In genomic region chr4:47424376-47424775, GRCm38 (mm10) we compare ENCODE assay signal across 16 mouse cellular contexts. TPM values are rescaled to one million over a fixed set of nuclear protein-coding genes. Genes with fewer than 3 reads are reported as not detected.
A peak's percentile ranks its signal among the peaks of the same experiment; 100 is the strongest.
DNase-seq lines count a peak whose midpoint lies in the region; ATAC-seq lines count a peak whose summit lies in the region.
"Had no signal": no experiment of that assay in that cellular context is flagged by ENCODE, and none has a peak within 500 bp of the region (broad histone marks: within the 10 kb centered on the region; RNA-seq: fewer than 3 reads in every experiment).

No protein-coding gene starts in this region.

- WGBS in intestine, embryonic 14.5 days: 13% methylated on average over 2 of the region's 2 CpGs
- 8% methylated on average over 2 of the region's 2 CpGs for WGBS in intestine, embryonic 16.5 days
- 8% methylated on average over 2 of the region's 2 CpGs for WGBS in hindbrain, embryonic 13.5 days
- 2% methylated on average over 2 of the region's 2 CpGs for WGBS in neural tube, embryonic 11.5 days

- H3K27me3 ChIP-seq in intestine, embryonic 14.5 days (replicated peaks; ENCODE audit: control insufficient read depth, insufficient read depth, low read length): no peaks in the 10 kb centered on the region
- no peaks in the 10 kb centered on the region for H3K27me3 ChIP-seq in intestine, embryonic 16.5 days (replicated peaks; ENCODE audit: control insufficient read depth, insufficient read depth, low read length)
- H3K27me3 ChIP-seq in hindbrain, embryonic 13.5 days: 0 out of 2 replicates have a peak, but pooled peaks cover 11% of the 10 kb centered on the region
- H3K27me3 ChIP-seq in neural tube, embryonic 11.5 days (ENCODE audit: control insufficient read depth, insufficient read depth, low read length): no peaks in the 10 kb centered on the region
- H3K27me3 ChIP-seq: embryonic facial prominence, embryonic 15.5 days; liver, embryonic 12.5 days had no signal

- H3K4me2 ChIP-seq in intestine, embryonic 14.5 days (ENCODE audit: low read length): no peak overlapping the region
- H3K4me2 ChIP-seq in intestine, embryonic 16.5 days (ENCODE audit: low read depth, low read length): no peak overlapping the region
- no peak overlapping the region for H3K4me2 ChIP-seq in hindbrain, embryonic 13.5 days
- no peak overlapping the region for H3K4me2 ChIP-seq in neural tube, embryonic 11.5 days (ENCODE audit: low read depth)
- H3K4me2 ChIP-seq: embryonic facial prominence, embryonic 15.5 days; liver, embryonic 12.5 days had no signal

- H3K9me3 ChIP-seq in intestine, embryonic 14.5 days (ENCODE audit: control insufficient read depth, low read length): no peaks in the 10 kb centered on the region
- no peaks in the 10 kb centered on the region for H3K9me3 ChIP-seq in intestine, embryonic 16.5 days (ENCODE audit: control insufficient read depth, low read length)
- no peaks in the 10 kb centered on the region for H3K9me3 ChIP-seq in hindbrain, embryonic 13.5 days
- no peaks in the 10 kb centered on the region for H3K9me3 ChIP-seq in neural tube, embryonic 11.5 days (ENCODE audit: control insufficient read depth, low read length)
- H3K9me3 ChIP-seq: embryonic facial prominence, embryonic 15.5 days; liver, embryonic 12.5 days had no signal

- peaks cover 2% of the 10 kb centered on the region for H3K4me1 ChIP-seq in intestine, embryonic 14.5 days (replicated peaks; ENCODE audit: control insufficient read depth, insufficient read depth, low read length)
- H3K4me1 ChIP-seq in intestine, embryonic 16.5 days (ENCODE audit: control insufficient read depth, insufficient read depth, low read length): no peaks in the 10 kb centered on the region; the same call in 1 of the 2 replicates
- peaks cover 32% of the 10 kb centered on the region for H3K4me1 ChIP-seq in hindbrain, embryonic 13.5 days (replicated peaks)
- peaks cover 5% of the 10 kb centered on the region; the same call in 1 of the 2 replicates for H3K4me1 ChIP-seq in neural tube, embryonic 11.5 days (ENCODE audit: control insufficient read depth, insufficient read depth, low read length)

- no peaks in the 10 kb centered on the region for H3K36me3 ChIP-seq in intestine, embryonic 14.5 days (ENCODE audit: control insufficient read depth, insufficient read depth, low read length)
- H3K36me3 ChIP-seq in intestine, embryonic 16.5 days (ENCODE audit: control insufficient read depth, insufficient read depth, low read length): no peaks in the 10 kb centered on the region
- no peaks in the 10 kb centered on the region for H3K36me3 ChIP-seq in hindbrain, embryonic 13.5 days
- no peaks in the 10 kb centered on the region for H3K36me3 ChIP-seq in neural tube, embryonic 11.5 days (ENCODE audit: control insufficient read depth, insufficient read depth, low read length)
- H3K36me3 ChIP-seq: embryonic facial prominence, embryonic 15.5 days; liver, embryonic 12.5 days had no signal

- H3K9ac ChIP-seq in intestine, embryonic 14.5 days (ENCODE audit: low read length): no peak overlapping the region
- H3K9ac ChIP-seq in intestine, embryonic 16.5 days (ENCODE audit: low read depth, low read length): no peak overlapping the region
- H3K9ac ChIP-seq in hindbrain, embryonic 13.5 days: no peak overlapping the region
- no peak overlapping the region for H3K9ac ChIP-seq in neural tube, embryonic 11.5 days (ENCODE audit: low read length)
- H3K9ac ChIP-seq: embryonic facial prominence, embryonic 15.5 days; liver, embryonic 12.5 days had no signal

- ATAC-seq in intestine, embryonic 14.5 days (replicated peaks; ENCODE audit: low FRiP score, low TSS enrichment, low read depth): no peak; the same call in 1 of the 2 replicates
- no peak for ATAC-seq in intestine, embryonic 16.5 days
- ATAC-seq in hindbrain, embryonic 13.5 days (ENCODE audit: low FRiP score): peak; percentile 52; the same call in 1 of the 2 replicates
- peak; percentile 49; the same call in 1 of the 2 replicates for ATAC-seq in neural tube, embryonic 11.5 days (ENCODE audit: insufficient read depth, low FRiP score, low TSS enrichment)
- ATAC-seq: inflammation-experienced regulatory T-cells, adult 6 months; liver, embryonic 12.5 days; lung, postnatal 0 days had no signal

- DNase-seq in intestine, embryonic 14.5 days (ENCODE audit: low spot score): peak; percentile 50
- DNase-seq in embryo, embryonic 10.5 days (ENCODE audit: low spot score): peak; percentile 65
- peak; percentile 58 for DNase-seq in neural tube, embryonic 11.5 days (ENCODE audit: low spot score)
- DNase-seq in right cerebral cortex, adult 18-20 months: no peak
- no peak for DNase-seq in c-Kit-positive CD71-positive TER-119-positive erythroid progenitor cells, embryonic 14.5 days (ENCODE audit: low spot score)
- DNase-seq in lung, postnatal 25 days (ENCODE audit: low spot score): no peak
- DNase-seq: adrenal gland, adult 8-10 months; cerebellum, postnatal 10 days; gastrocnemius, postnatal 25 days had no signal

- H3K27ac ChIP-seq in intestine, embryonic 14.5 days (ENCODE audit: low read depth): no peak overlapping the region
- no peak overlapping the region for H3K27ac ChIP-seq in intestine, embryonic 16.5 days (ENCODE audit: low read length)
- no peak overlapping the region for H3K27ac ChIP-seq in hindbrain, embryonic 13.5 days
- H3K27ac ChIP-seq in neural tube, embryonic 11.5 days (ENCODE audit: low read depth, low read length): no peak overlapping the region
- H3K27ac ChIP-seq: embryonic facial prominence, embryonic 15.5 days; layer of hippocampus, adult 2 months; liver, embryonic 12.5 days had no signal

- H3K4me3 ChIP-seq in intestine, embryonic 14.5 days (ENCODE audit: low read depth, low read length): no peak overlapping the region
- H3K4me3 ChIP-seq in intestine, embryonic 16.5 days (ENCODE audit: low read length): no peak overlapping the region
- H3K4me3 ChIP-seq in hindbrain, embryonic 13.5 days: no peak overlapping the region
- no peak overlapping the region for H3K4me3 ChIP-seq in neural tube, embryonic 11.5 days (ENCODE audit: low read depth, low read length)
- H3K4me3 ChIP-seq: embryonic facial prominence, embryonic 15.5 days; layer of hippocampus, adult 2 months; liver, embryonic 12.5 days had no signal

RNA-seq across cellular contexts. Expression of gene Alg2, which starts 49.8 kb away (rescaled TPM):
- polyA plus RNA-seq in intestine, embryonic 14.5 days (2014; fragmentation: Nextera tagmentation; extraction: Ambion mirVana): 65.8 and 74.5 TPM in 2 replicates
- polyA plus RNA-seq in intestine, embryonic 16.5 days (2015; fragmentation: Nextera tagmentation; extraction: Ambion mirVana): 50.6 and 52.2 TPM in 2 replicates
- polyA plus RNA-seq in hindbrain, embryonic 13.5 days (2015; fragmentation: Nextera tagmentation; extraction: Ambion mirVana): 299 and 310 TPM in 2 replicates
- polyA plus RNA-seq in neural tube, embryonic 11.5 days (2014; fragmentation: Nextera tagmentation; extraction: Ambion mirVana): 150 and 162 TPM in 2 replicates

RNA-seq across cellular contexts. Expression of gene Sec61b, which starts 50.1 kb away (rescaled TPM):
- polyA plus RNA-seq in intestine, embryonic 14.5 days (2014; fragmentation: Nextera tagmentation; extraction: Ambion mirVana): 398 and 449 TPM in 2 replicates
- 404 and 418 TPM in 2 replicates for polyA plus RNA-seq in intestine, embryonic 16.5 days (2015; fragmentation: Nextera tagmentation; extraction: Ambion mirVana)
- polyA plus RNA-seq in hindbrain, embryonic 13.5 days (2015; fragmentation: Nextera tagmentation; extraction: Ambion mirVana): 296 and 305 TPM in 2 replicates
- 350 and 400 TPM in 2 replicates for polyA plus RNA-seq in neural tube, embryonic 11.5 days (2014; fragmentation: Nextera tagmentation; extraction: Ambion mirVana)

Comparison
In these comparisons a context has a peak if more than half of its experiments do, and no peak if none do; other contexts are left out.
1. ATAC-seq: peak in hindbrain, embryonic 13.5 days (single experiment) and neural tube, embryonic 11.5 days (single experiment); none in intestine, embryonic 14.5 days (single experiment) and intestine, embryonic 16.5 days (single experiment).
2. DNase-seq: peak in intestine, embryonic 14.5 days (single experiment), embryo, embryonic 10.5 days (single experiment) and neural tube, embryonic 11.5 days (single experiment); none in right cerebral cortex, adult 18-20 months (single experiment), c-Kit-positive CD71-positive TER-119-positive erythroid progenitor cells, embryonic 14.5 days (single experiment) and lung, postnatal 25 days (single experiment).